Mouse (Mus musculus): ENCODE results near the gene Hspb7. TPM values are rescaled to one million over a fixed set of nuclear protein-coding genes. Genes with fewer than 3 reads are reported as not detected.

Gene Hspb7
- total and polyA plus RNA-seq, 2 experiments: 0.02 to 0.09 TPM

DNA sequence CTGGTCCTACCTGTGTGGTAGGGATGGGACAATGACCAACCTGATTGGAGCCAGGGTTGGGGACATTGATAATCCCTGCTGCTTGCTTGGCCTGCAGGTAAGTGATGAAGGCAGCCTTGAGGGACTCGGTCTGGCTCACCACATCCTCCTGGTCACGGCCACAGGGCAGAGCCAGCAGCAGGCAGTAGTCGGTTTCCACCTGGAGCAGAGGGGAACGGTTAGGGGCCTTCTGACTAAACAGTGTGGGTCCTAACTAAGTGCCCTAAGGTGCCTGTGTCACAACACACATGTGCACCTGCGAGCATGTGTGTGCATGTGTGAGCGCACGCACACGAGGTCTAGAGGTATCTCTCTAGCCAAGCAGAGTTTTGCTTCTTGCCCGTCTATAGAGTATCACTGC lies 48.8 kb downstream of the Hspb7 start:
- Histone ChIP-seq H3K27me3 (ENCODE audit: control insufficient read depth, insufficient read depth, low read length) (no peaks in the 10 kb centered on the region), H3K36me3 (ENCODE audit: control insufficient read depth, insufficient read depth, low read length) (peaks cover 25% of the 10 kb centered on the region), H3K4me3 (ENCODE audit: insufficient read depth, low read depth, low read length) (no peak overlapping the region), H3K27ac (replicated peaks; ENCODE audit: insufficient read depth, low read depth, low read length) (no peak overlapping the region), H3K4me1 (ENCODE audit: control insufficient read depth, insufficient read depth, low read length) (no peaks in the 10 kb centered on the region), H3K9ac (ENCODE audit: low read depth, low read length) (no peak overlapping the region), H3K79me2 (ENCODE audit: control insufficient read depth, insufficient read depth, low read length) (no peaks in the 10 kb centered on the region)
- TF ChIP-seq CTCF (IDR thresholded peaks at IDR 0.05; ENCODE audit: low read depth, low read length): no peak
- TF ChIP-seq POLR2A (IDR thresholded peaks at IDR 0.05; ENCODE audit: extremely low read depth, insufficient read depth, low read length): no peak
- DNase-seq (ENCODE audit: extremely low read depth, low read depth, low spot score): no peak
- 96% methylated on average over 9 of the region's 9 CpGs for WGBS

GRCm38 (mm10) chr4:141471491-141471890 lies 50.9 kb downstream of the Hspb7 start:
- Histone ChIP-seq H3K27ac (replicated peaks; ENCODE audit: insufficient read depth, low read depth, low read length) (no peak overlapping the region), H3K9ac (ENCODE audit: low read depth, low read length) (no peak overlapping the region), H3K4me3 (ENCODE audit: insufficient read depth, low read depth, low read length) (no peak overlapping the region), H3K27me3 (ENCODE audit: control insufficient read depth, insufficient read depth, low read length) (no peaks in the 10 kb centered on the region), H3K79me2 (ENCODE audit: control insufficient read depth, insufficient read depth, low read length) (no peaks in the 10 kb centered on the region), H3K36me3 (ENCODE audit: control insufficient read depth, insufficient read depth, low read length) (peaks cover 33% of the 10 kb centered on the region), H3K4me1 (ENCODE audit: control insufficient read depth, insufficient read depth, low read length) (no peaks in the 10 kb centered on the region)
- WGBS: over 99% methylated on average over 16 of the region's 16 CpGs
- DNase-seq (ENCODE audit: extremely low read depth, low read depth, low spot score): no peak
- TF ChIP-seq POLR2A (IDR thresholded peaks at IDR 0.05; ENCODE audit: extremely low read depth, insufficient read depth, low read length): no peak
- no peak for TF ChIP-seq CTCF (IDR thresholded peaks at IDR 0.05; ENCODE audit: low read depth, low read length)

- WGBS: 95% methylated on average over 32 of the region's 32 CpGs
- DNase-seq (ENCODE audit: extremely low read depth, low read depth, low spot score): no peak
These were observed 52.2 kb downstream of the Hspb7 start for GRCm38 (mm10) chr4:141472641-141473321.

DNA sequence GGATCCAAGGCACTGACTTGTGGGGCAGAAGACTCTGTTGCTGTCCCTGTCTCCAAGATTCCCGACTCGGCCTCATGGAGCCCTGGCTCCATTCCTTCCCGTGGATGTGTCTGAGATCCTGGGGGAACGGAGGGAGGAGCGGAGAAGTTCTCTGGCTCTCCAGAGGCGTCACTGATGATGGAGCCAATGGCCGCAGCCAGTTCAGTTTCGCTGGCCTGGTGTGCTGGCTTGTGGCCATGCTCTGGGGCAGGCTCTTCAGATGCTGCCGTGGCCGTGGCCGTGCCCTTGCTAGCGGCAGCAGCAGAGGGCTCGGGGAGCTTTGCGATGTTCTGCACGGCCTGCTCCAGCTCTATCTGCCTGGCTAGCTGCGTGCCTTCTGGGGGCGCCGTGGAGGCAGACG lies 53.9 kb downstream of the Hspb7 start:
- Histone ChIP-seq H3K4me1 (ENCODE audit: control insufficient read depth, insufficient read depth, low read length) (no peaks in the 10 kb centered on the region), H3K9ac (ENCODE audit: low read depth, low read length) (no peak overlapping the region), H3K79me2 (ENCODE audit: control insufficient read depth, insufficient read depth, low read length) (no peaks in the 10 kb centered on the region), H3K27ac (replicated peaks; ENCODE audit: insufficient read depth, low read depth, low read length) (no peak overlapping the region), H3K27me3 (ENCODE audit: control insufficient read depth, insufficient read depth, low read length) (no peaks in the 10 kb centered on the region), H3K36me3 (ENCODE audit: control insufficient read depth, insufficient read depth, low read length) (peaks cover 52% of the 10 kb centered on the region), H3K4me3 (ENCODE audit: insufficient read depth, low read depth, low read length) (no peak overlapping the region)
- no peak for TF ChIP-seq CTCF (IDR thresholded peaks at IDR 0.05; ENCODE audit: low read depth, low read length)
- no peak for DNase-seq (ENCODE audit: extremely low read depth, low read depth, low spot score)
- WGBS: 90% methylated on average over 19 of the region's 19 CpGs

More at GRCm38 (mm10) chr4:141472641-141473321, 52.2 kb downstream of the Hspb7 start:
- H3K36me3 ChIP-seq (ENCODE audit: control insufficient read depth, insufficient read depth, low read length): peaks cover 38% of the 10 kb centered on the region
- H3K9ac ChIP-seq (ENCODE audit: low read depth, low read length): no peak overlapping the region
- no peaks in the 10 kb centered on the region for H3K4me1 ChIP-seq (ENCODE audit: control insufficient read depth, insufficient read depth, low read length)
- no peak overlapping the region for H3K4me3 ChIP-seq (ENCODE audit: insufficient read depth, low read depth, low read length)
- no peaks in the 10 kb centered on the region for H3K79me2 ChIP-seq (ENCODE audit: control insufficient read depth, insufficient read depth, low read length)
- TF ChIP-seq POLR2A (IDR thresholded peaks at IDR 0.05; ENCODE audit: extremely low read depth, insufficient read depth, low read length) (no peak), CTCF (IDR thresholded peaks at IDR 0.05; ENCODE audit: low read depth, low read length) (no peak)
- H3K27me3 ChIP-seq (ENCODE audit: control insufficient read depth, insufficient read depth, low read length): no peaks in the 10 kb centered on the region
- H3K27ac ChIP-seq (replicated peaks; ENCODE audit: insufficient read depth, low read depth, low read length): no peak overlapping the region

Other genes with a start within 250 kb of the Hspb7 start
- gene Rsg1, start 206.8 kb upstream of the Hspb7 start, total RNA-seq (2014; rRNA removed): 0.40 and 0.55 TPM in 2 replicates
- 0.40 and 0.50 TPM in 2 replicates for gene Rsg1, start 206.8 kb upstream of the Hspb7 start, polyA plus RNA-seq (2012; rRNA removed)
- gene Arhgef19, start 181.3 kb upstream of the Hspb7 start, total RNA-seq (2014; rRNA removed): 14.4 and 25.8 TPM in 2 replicates
- gene Arhgef19, start 181.3 kb upstream of the Hspb7 start, polyA plus RNA-seq (2012; rRNA removed): 34.3 and 64.4 TPM in 2 replicates
- gene Epha2, start 119.5 kb upstream of the Hspb7 start, total RNA-seq (2014; rRNA removed): 7.7 and 9.3 TPM in 2 replicates
- gene Epha2, start 119.5 kb upstream of the Hspb7 start, polyA plus RNA-seq (2012; rRNA removed): 11.6 and 12.0 TPM in 2 replicates
- 0.40 and 0.46 TPM in 2 replicates for gene Fam131c, start 52.6 kb upstream of the Hspb7 start, total RNA-seq (2014; rRNA removed)
- gene Fam131c, start 52.6 kb upstream of the Hspb7 start, polyA plus RNA-seq (2012; rRNA removed): 4.5 and 10.3 TPM in 2 replicates
- gene Clcnka, start 22.1 kb upstream of the Hspb7 start, total RNA-seq (2014; rRNA removed): not detected in 2 replicates
- gene Clcnka, start 22.1 kb upstream of the Hspb7 start, polyA plus RNA-seq (2012; rRNA removed): 0.04 TPM in 1 of 2 replicates, not detected in the other
- gene Clcnkb, start 4.8 kb upstream of the Hspb7 start, total RNA-seq (2014; rRNA removed): not detected in 2 replicates
- not detected in 2 replicates for gene Clcnkb, start 4.8 kb upstream of the Hspb7 start, polyA plus RNA-seq (2012; rRNA removed)
- not detected in 2 replicates for gene Srarp, start 15.3 kb downstream of the Hspb7 start, total RNA-seq (2014; rRNA removed)
- gene Srarp, start 15.3 kb downstream of the Hspb7 start, polyA plus RNA-seq (2012; rRNA removed): not detected in 2 replicates
- 7.3 and 8.5 TPM in 2 replicates for gene Zbtb17, start 23.9 kb downstream of the Hspb7 start, total RNA-seq (2014; rRNA removed)
- 12.8 and 16.8 TPM in 2 replicates for gene Zbtb17, start 23.9 kb downstream of the Hspb7 start, polyA plus RNA-seq (2012; rRNA removed)
- 8.1 and 9.1 TPM in 2 replicates for gene Spen, start 117.8 kb downstream of the Hspb7 start, total RNA-seq (2014; rRNA removed)
- gene Spen, start 117.8 kb downstream of the Hspb7 start, polyA plus RNA-seq (2012; rRNA removed): 5.9 and 7.5 TPM in 2 replicates
- 0.37 and 0.74 TPM in 2 replicates for gene Fblim1, start 185.3 kb downstream of the Hspb7 start, total RNA-seq (2014; rRNA removed)
- 0.86 and 1.2 TPM in 2 replicates for gene Fblim1, start 185.3 kb downstream of the Hspb7 start, polyA plus RNA-seq (2012; rRNA removed)
- gene Tmem82, start 197.9 kb downstream of the Hspb7 start, total RNA-seq (2014; rRNA removed): 9.3 and 12.6 TPM in 2 replicates
- 34.7 and 39.5 TPM in 2 replicates for gene Tmem82, start 197.9 kb downstream of the Hspb7 start, polyA plus RNA-seq (2012; rRNA removed)
- 10.2 and 10.6 TPM in 2 replicates for gene Slc25a34, start 203.0 kb downstream of the Hspb7 start, total RNA-seq (2014; rRNA removed)
- gene Slc25a34, start 203.0 kb downstream of the Hspb7 start, polyA plus RNA-seq (2012; rRNA removed): 5.1 and 10.3 TPM in 2 replicates
- 2.7 and 5.0 TPM in 2 replicates for gene Plekhm2, start 244.1 kb downstream of the Hspb7 start, total RNA-seq (2014; rRNA removed)
- 11.2 and 13.5 TPM in 2 replicates for gene Plekhm2, start 244.1 kb downstream of the Hspb7 start, polyA plus RNA-seq (2012; rRNA removed)